10 mouse cellular contexts compared by ENCODE assay signal in genomic region chr5:115635536-115635935, GRCm38 (mm10). TPM values are rescaled to one million over a fixed set of nuclear protein-coding genes. Genes with fewer than 3 reads are reported as not detected.
DNase-seq lines count a peak whose midpoint lies in the region; ATAC-seq and TF ChIP-seq lines count a peak whose summit lies in the region.
"Had no signal": no experiment of that assay in that cellular context is flagged by ENCODE, and none has a peak within 500 bp of the region (broad histone marks: within the 10 kb centered on the region; RNA-seq: fewer than 3 reads in every experiment).

No protein-coding gene starts in this region.

- no peak overlapping the region for H3K4me3 ChIP-seq in lung, adult 2 months (replicated peaks; ENCODE audit: extremely low read depth, low read depth, low read length)
- H3K4me3 ChIP-seq in MEL (ENCODE audit: control insufficient read depth in 1 of 2, insufficient read depth in 1 of 2, low read depth in 2 of 2, low read length in 2 of 2), result no peak overlapping the region
- 0 out of 2 replicates have a peak overlapping the region, but pooled peaks have one; percentile 7 for H3K4me3 ChIP-seq in liver, embryonic 12.5 days
- H3K4me3 ChIP-seq: heart, embryonic 15.5 days; neural tube, embryonic 15.5 days had no signal

- TF ChIP-seq RAD21 in MEL (IDR thresholded peaks at IDR 0.05; ENCODE audit: low read depth, low read length), result no peak

- H3K4me1 ChIP-seq in lung, adult 2 months (ENCODE audit: control insufficient read depth, insufficient read depth, low read length), result peaks cover 24% of the 10 kb centered on the region
- peaks cover 2 to 34% of the 10 kb centered on the region in 2 experiments for H3K4me1 ChIP-seq in MEL (ENCODE audit: control insufficient read depth in 1 of 2, insufficient read depth in 2 of 2, low read length in 2 of 2)
- peaks cover 66% of the 10 kb centered on the region for H3K4me1 ChIP-seq in liver, embryonic 12.5 days

- no peak for TF ChIP-seq CTCF in lung, adult 2 months (IDR thresholded peaks at IDR 0.05; ENCODE audit: insufficient read depth, low read length)
- no peak for TF ChIP-seq CTCF in MEL (IDR thresholded peaks at IDR 0.05 in 2 of 3, conservative IDR thresholded peaks at IDR 0.05 in 1 of 3; ENCODE audit: control insufficient read depth in 1 of 3, insufficient read depth in 1 of 3, low read depth in 2 of 3, low read length in 3 of 3, poor library complexity in 1 of 3, severe bottlenecking in 1 of 3)

- H3K4me2 ChIP-seq in liver, embryonic 12.5 days, result peak overlapping the region; percentile 83
- H3K4me2 ChIP-seq: heart, embryonic 15.5 days; neural tube, embryonic 15.5 days had no signal

- H3K36me3 ChIP-seq in MEL (ENCODE audit: control insufficient read depth in 1 of 2, insufficient read depth in 2 of 2, low read length in 2 of 2), result peaks cover 4 to 23% of the 10 kb centered on the region in 2 experiments
- H3K36me3 ChIP-seq in liver, embryonic 12.5 days, result peaks cover 55% of the 10 kb centered on the region

- TF ChIP-seq POLR2A in lung, adult 2 months (IDR thresholded peaks at IDR 0.05; ENCODE audit: borderline replicate concordance, extremely low read depth, low read depth, low read length), result no peak
- TF ChIP-seq POLR2A in MEL (IDR thresholded peaks at IDR 0.05; ENCODE audit: control insufficient read depth in 1 of 2, insufficient read depth in 1 of 2, low read depth in 1 of 2, low read length in 2 of 2, poor library complexity in 1 of 2), result no peak

- no peaks in the 10 kb centered on the region for H3K9me3 ChIP-seq in MEL (replicated peaks; ENCODE audit: insufficient read depth, low read length)
- H3K9me3 ChIP-seq in liver, embryonic 12.5 days (replicated peaks), result no peaks in the 10 kb centered on the region
- H3K9me3 ChIP-seq: heart, embryonic 15.5 days; neural tube, embryonic 15.5 days had no signal

- peaks cover 61% of the 10 kb centered on the region for H3K79me2 ChIP-seq in MEL (ENCODE audit: control insufficient read depth, insufficient read depth, low read length, poor library complexity)

- H3K27ac ChIP-seq in MEL (ENCODE audit: control insufficient read depth, low read depth, low read length), result no peak overlapping the region; the same call in 1 of the 2 replicates
- peak overlapping the region; percentile 99 for H3K27ac ChIP-seq in liver, embryonic 12.5 days
- H3K27ac ChIP-seq: heart, embryonic 15.5 days; neural tube, embryonic 15.5 days had no signal

- TF ChIP-seq EP300 in MEL (IDR thresholded peaks at IDR 0.05; ENCODE audit: low read depth in 1 of 2, low read length in 2 of 2), result no peak

- no peak for ATAC-seq in liver, embryonic 12.5 days
- no peak for ATAC-seq in megakaryocyte-erythroid progenitor cell, adult 5-6 weeks (replicated peaks; ENCODE audit: low FRiP score, low TSS enrichment, poor library complexity, severe bottlenecking)

- H3K27me3 ChIP-seq in MEL (ENCODE audit: control insufficient read depth in 1 of 2, insufficient read depth in 2 of 2, low read length in 2 of 2), result no peaks in the 10 kb centered on the region
- no peaks in the 10 kb centered on the region for H3K27me3 ChIP-seq in liver, embryonic 12.5 days (replicated peaks)
- H3K27me3 ChIP-seq: heart, embryonic 15.5 days; neural tube, embryonic 15.5 days had no signal

- no peak overlapping the region for H3K9ac ChIP-seq in MEL (ENCODE audit: control insufficient read depth, low read depth, low read length, poor library complexity, severe bottlenecking)
- peak overlapping the region; percentile 39 for H3K9ac ChIP-seq in liver, embryonic 12.5 days
- H3K9ac ChIP-seq: heart, embryonic 15.5 days; neural tube, embryonic 15.5 days had no signal

- peak; percentile 46 for DNase-seq in lung, postnatal 36 days
- DNase-seq in lung, adult 2 months, result no peak
- DNase-seq in MEL (ENCODE audit: low read depth, low spot score), result peak; percentile 43
- DNase-seq in spleen, postnatal 4 days (ENCODE audit: low spot score in 2 of 2), result peak; percentile 43 to 72
- DNase-seq in ovary, postnatal 10 days (ENCODE audit: low spot score), result no peak
- no peak for DNase-seq in embryo, embryonic 11 days

- 29% methylated on average over 6 of the region's 6 CpGs for WGBS in lung, adult 2 months
- WGBS in liver, embryonic 12.5 days (ENCODE audit: insufficient replicate concordance), result 50% methylated on average over 6 of the region's 6 CpGs

TF ChIP-seq in MEL, 35 proteins besides CTCF, POLR2A, EP300 and RAD21:
- TF ChIP-seq ZC3H11A (IDR thresholded peaks at IDR 0.05; ENCODE audit: low read depth, low read length), result no peak

RNA-seq across cellular contexts. Expression of gene Rab35, which starts 3.8 kb away (rescaled TPM):
- 62.3 and 70.3 TPM in 2 replicates for polyA plus RNA-seq in lung, adult 2 months (2012; rRNA removed)
- total RNA-seq in MEL (2012; rRNA removed), result 62.1 and 66.9 TPM in 2 replicates
- polyA plus RNA-seq in MEL (2012; ENCODE audit: insufficient read depth in 1 of 2, insufficient read length in 2 of 2, low read depth in 1 of 2, low replicate concordance in 2 of 2, missing spikeins in 1 of 2), result 100 to 1,000 TPM in 1 of 2 experiments, not detected in 1; 113 TPM
- polyA plus RNA-seq in liver, embryonic 12.5 days (2016; fragmentation: Nextera tagmentation; extraction: Ambion mirVana), result 21.9 and 22.5 TPM in 2 replicates
- 51.4 and 53.5 TPM in 2 replicates for total RNA-seq in megakaryocyte-erythroid progenitor cell, adult 5-6 weeks (2014; fragmentation: Nextera tagmentation)
- 34.2 and 36.4 TPM in 2 replicates for total RNA-seq in megakaryocyte-erythroid progenitor cell, adult 5-6 weeks (2017)

Comparison
In these comparisons a context has a peak if more than half of its experiments do, and no peak if none do; other contexts are left out.
1. DNase-seq: peak in lung, postnatal 36 days (single experiment), MEL (single experiment) and spleen, postnatal 4 days (2 of 2); none in lung, adult 2 months (single experiment), ovary, postnatal 10 days (single experiment) and embryo, embryonic 11 days (single experiment).